Mouse (Mus musculus) stomach, postnatal 0 days (tissue): ENCODE measurements at regions not wholly inside any gene's neighbourhood (a gene's known extent, or its start where the extent isn't known, plus 50 kb on each side); places are given as distances from the start of the nearest gene placed in this dataset.
"Not testable (repeated sequence)": the region's sequence is repeated elsewhere in the genome, so short reads cannot be mapped to it uniquely, and the experiment has no call there.

Source experiments
- ATAC-seq: fragments of 200-750 bp; cut with Nextera tagmentation; 2 replicates; pipeline ENCODE4 v1.8.0; 2017; ENCODE audit not compliant: low FRiP score, low TSS enrichment
- DNase-seq: peaks from one replicate; pipeline ENCODE4 v3.0.0-alpha.2; 2016; ENCODE audit warnings: low spot score
- H3K27ac ChIP-seq: fragments of 300-500 bp; sonication (generic); replicated peaks from 2 replicates; pipeline ENCODE4 v1.5.1; 2014; ENCODE audit warnings: mild to moderate bottlenecking, control low read depth
- H3K27me3 ChIP-seq: fragments of 300-500 bp; sonication (generic); 2 replicates; pipeline ENCODE4 v1.6.1; 2014; ENCODE audit warnings: low read length; ENCODE audit not compliant: control insufficient read depth, insufficient read depth
- H3K36me3 ChIP-seq: fragments of 300-500 bp; sonication (generic); 2 replicates; pipeline ENCODE4 v1.6.1; 2014; ENCODE audit warnings: low read length, mixed read lengths; ENCODE audit not compliant: control insufficient read depth, insufficient read depth
- H3K4me1 ChIP-seq: fragments of 300-500 bp; sonication (generic); replicated peaks from 2 replicates; pipeline ENCODE4 v1.6.1; 2014; ENCODE audit warnings: antibody characterized with exemption; ENCODE audit not compliant: control insufficient read depth, insufficient read depth
- H3K4me2 ChIP-seq: fragments of 300-500 bp; sonication (generic); replicated peaks from 2 replicates; pipeline ENCODE4 v1.6.1; 2014; ENCODE audit warnings: low read depth, mild to moderate bottlenecking, control low read depth, moderate library complexity
- H3K4me3 ChIP-seq: fragments of 300-500 bp; sonication (generic); 2 replicates; pipeline ENCODE4 v1.5.1; 2014; ENCODE audit warnings: low read depth, low read length, control low read depth
- H3K9ac ChIP-seq: fragments of 300-500 bp; sonication (generic); 2 replicates; pipeline ENCODE4 v1.6.1; 2014; ENCODE audit warnings: mild to moderate bottlenecking, low read length, control low read depth, mixed read lengths
- H3K9me3 ChIP-seq: fragments of 300-500 bp; sonication (generic); 2 replicates; pipeline ENCODE4 v1.6.1; 2016; ENCODE audit warnings: low read length; ENCODE audit not compliant: control insufficient read depth
- CTCF ChIP-seq: IDR thresholded peaks from 2 replicates; pipeline ENCODE4 v1.5.1; 2016; ENCODE audit warnings: antibody characterized with exemption, low read depth, mild to moderate bottlenecking, moderate library complexity
- EP300 ChIP-seq: optimal IDR thresholded peaks from 2 replicates; pipeline ENCODE3; 2016; ENCODE audit warnings: antibody characterized with exemption
- WGBS: fragments of 180-500 bp; shearing (Covaris S2); extraction: QIAGEN DNeasy Blood & Tissue Kit; methylation state at CpG from one replicate; pipeline ENCODE4 v1.1.7; 2014; 5-methylcytosine and 5-hydroxymethylcytosine counted together

DNA sequence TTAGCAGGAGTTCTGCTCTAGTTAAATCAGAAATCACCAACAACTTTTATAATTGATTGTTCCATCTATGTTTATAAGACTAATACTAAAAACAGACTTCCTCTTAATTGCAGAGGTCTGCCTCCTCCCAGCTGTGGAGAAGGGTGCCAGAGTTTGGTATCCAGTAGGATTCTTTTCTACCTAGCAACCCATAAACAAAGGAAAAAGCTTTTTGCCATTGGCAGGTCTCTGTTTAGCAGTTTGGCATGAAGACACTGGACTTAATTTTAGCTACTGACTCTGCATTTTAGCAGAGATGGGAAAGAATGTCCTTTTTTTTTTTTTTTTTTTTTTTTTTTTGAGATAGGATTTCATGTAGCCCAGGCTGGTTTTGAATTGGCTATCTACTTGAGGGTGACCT lies 1628.4 kb downstream of the A830018L16Rik start:
- no peak overlapping the region for H3K27ac ChIP-seq
- H3K4me2 ChIP-seq = no peak overlapping the region
- H3K4me3 ChIP-seq = no peak overlapping the region
- no peaks in the 10 kb centered on the region for H3K27me3 ChIP-seq
- ATAC-seq (no peak), DNase-seq (no peak)
- H3K9ac ChIP-seq = no peak overlapping the region
- no peaks in the 10 kb centered on the region for H3K36me3 ChIP-seq
- H3K9me3 ChIP-seq = no peaks in the 10 kb centered on the region
- H3K4me1 ChIP-seq = no peaks in the 10 kb centered on the region
- no peak for TF ChIP-seq EP300
- TF ChIP-seq CTCF = no peak

DNA sequence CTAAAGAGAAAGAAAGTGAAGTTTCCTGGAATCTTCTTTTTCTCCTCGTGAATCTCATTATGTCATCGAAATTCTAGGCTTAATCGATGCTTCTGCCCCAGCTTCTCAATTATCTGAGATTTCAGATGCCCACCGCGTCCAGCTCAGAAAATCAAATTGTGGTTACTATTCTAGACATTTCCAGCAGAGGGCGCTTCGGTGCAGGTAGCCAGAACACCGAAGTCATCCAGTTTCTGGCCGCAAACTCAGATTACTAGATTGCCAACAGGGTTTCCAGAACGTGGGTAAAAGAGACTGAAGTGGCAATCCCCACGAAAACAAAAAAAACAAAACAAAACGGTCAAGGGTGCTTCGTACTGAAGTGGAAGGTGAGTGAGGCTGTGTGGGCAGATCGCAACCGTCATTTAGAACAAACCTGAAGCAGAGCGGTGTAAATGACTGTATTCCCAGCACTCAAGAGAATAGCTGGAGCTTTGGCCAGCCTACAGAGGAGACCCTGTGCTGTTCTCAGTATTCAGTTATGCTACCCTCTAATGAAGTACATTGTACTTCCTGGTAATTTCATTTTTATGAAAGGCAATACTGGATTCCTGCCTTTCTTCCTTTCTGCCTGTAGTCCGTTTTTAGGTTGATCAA lies 1636.4 kb downstream of the A830018L16Rik start:
- Histone ChIP-seq H3K9ac (no peak overlapping the region), H3K4me2 (peak overlapping the region; percentile 43), H3K36me3 (no peaks in the 10 kb centered on the region), H3K4me3 (0 out of 2 replicates have a peak overlapping the region, but pooled peaks have one; percentile 4), H3K9me3 (no peaks in the 10 kb centered on the region), H3K4me1 (no peaks in the 10 kb centered on the region), H3K27ac (no peak overlapping the region), H3K27me3 (no peaks in the 10 kb centered on the region)
- TF ChIP-seq CTCF = peak; percentile 82
- TF ChIP-seq EP300 = no peak
- DNase-seq (peak; percentile 49), ATAC-seq (no peak)
- 18% methylated on average over 17 of the region's 17 CpGs for WGBS

DNA sequence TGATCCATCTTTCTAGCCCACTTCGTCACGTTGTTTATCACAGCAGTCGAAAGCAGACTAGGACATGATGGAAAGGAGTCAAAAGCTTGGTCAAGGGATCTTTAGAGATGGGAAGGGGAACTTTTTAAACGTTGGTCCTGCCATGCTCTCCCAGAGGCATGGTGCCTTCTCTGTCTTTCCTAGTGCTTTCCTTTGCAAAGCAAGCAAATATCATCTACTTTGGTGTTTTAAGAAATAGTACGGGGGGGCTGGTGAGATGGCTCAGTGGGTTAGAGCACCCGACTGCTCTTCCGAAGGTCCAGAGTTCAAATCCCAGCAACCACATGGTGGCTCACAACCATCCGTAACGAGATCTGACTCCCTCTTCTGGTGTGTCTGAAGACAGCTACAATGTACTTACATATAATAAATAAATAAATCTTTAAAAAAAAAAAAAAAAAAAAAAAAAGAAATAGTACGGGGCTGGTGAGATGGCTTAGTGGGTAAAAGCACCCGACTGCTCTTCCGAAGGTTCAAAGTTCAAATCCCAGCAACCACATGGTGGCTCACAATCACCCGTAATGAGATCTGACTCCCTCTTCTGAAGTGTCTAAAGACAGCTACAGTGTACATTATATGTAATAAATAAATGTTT lies 1637.6 kb downstream of the A830018L16Rik start:
- H3K4me1 ChIP-seq, H3K9me3 ChIP-seq, H3K27me3 ChIP-seq, ATAC-seq, H3K36me3 ChIP-seq, H3K27ac ChIP-seq, H3K9ac ChIP-seq, DNase-seq, H3K4me2 ChIP-seq, H3K4me3 ChIP-seq: not testable (repeated sequence)
- WGBS = 64% methylated on average over 11 of the region's 13 CpGs

DNA sequence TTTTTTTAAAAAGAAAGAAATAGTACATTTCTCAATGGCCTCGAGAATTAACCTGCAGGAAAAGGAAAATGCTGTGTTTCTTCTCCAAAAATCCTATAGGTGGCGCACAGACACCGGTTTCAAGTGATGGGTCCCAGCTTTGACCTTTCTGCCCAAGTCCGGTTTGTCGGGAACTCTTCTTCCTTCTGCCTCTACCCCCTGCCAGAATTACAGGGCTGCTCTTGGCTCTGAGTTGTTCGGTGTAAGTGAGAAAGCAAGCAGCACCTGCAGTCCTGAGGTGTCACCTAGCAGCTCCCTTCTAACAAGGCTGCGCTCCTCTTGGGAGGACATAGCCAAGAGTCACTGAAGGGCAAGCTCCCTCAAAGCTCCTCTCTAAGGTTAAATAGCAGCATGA lies 1638.2 kb downstream of the A830018L16Rik start:
- TF ChIP-seq CTCF = peak; percentile 78
- TF ChIP-seq EP300 = no peak
- Histone ChIP-seq H3K9me3 (no peaks in the 10 kb centered on the region), H3K4me1 (no peaks in the 10 kb centered on the region), H3K27me3 (no peaks in the 10 kb centered on the region), H3K27ac (no peak overlapping the region), H3K36me3 (no peaks in the 10 kb centered on the region), H3K9ac (no peak overlapping the region), H3K4me2 (peak overlapping the region; percentile 47), H3K4me3 (0 out of 2 replicates have a peak overlapping the region, but pooled peaks have one; percentile 13)
- ATAC-seq (0 out of 2 replicates have a peak, but pooled peaks have one; percentile 42), DNase-seq (peak; percentile 35)
- 10% methylated on average over 7 of the region's 7 CpGs for WGBS

DNA sequence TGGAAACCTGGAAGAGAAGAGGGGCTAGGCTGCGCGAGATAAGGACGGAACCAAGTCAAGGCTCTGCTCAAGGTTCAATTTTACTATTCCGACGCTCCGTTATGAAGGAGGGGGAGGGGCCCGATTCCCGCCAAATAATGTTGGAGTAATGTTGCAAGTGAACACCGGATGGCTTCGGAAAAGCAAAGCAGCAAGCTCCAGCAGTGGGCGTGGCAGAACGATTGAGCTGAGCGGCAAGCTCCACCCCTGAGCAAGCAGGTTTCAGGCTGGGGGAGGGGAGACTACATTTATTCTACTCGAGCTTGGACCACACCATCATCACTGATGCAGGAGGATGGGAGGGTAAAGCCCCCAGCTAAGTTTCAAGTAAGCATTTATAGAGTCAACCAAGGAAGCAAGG lies 1643.8 kb downstream of the A830018L16Rik start:
- Histone ChIP-seq H3K4me1 (no peaks in the 10 kb centered on the region), H3K4me3 (no peak overlapping the region), H3K36me3 (no peaks in the 10 kb centered on the region), H3K27ac (no peak overlapping the region), H3K9ac (no peak overlapping the region), H3K9me3 (no peaks in the 10 kb centered on the region), H3K27me3 (no peaks in the 10 kb centered on the region), H3K4me2 (no peak overlapping the region)
- DNase-seq = peak; percentile 22
- 24% methylated on average over 14 of the region's 14 CpGs for WGBS
- no peak for ATAC-seq
- no peak for TF ChIP-seq CTCF
- TF ChIP-seq EP300 = no peak

DNA sequence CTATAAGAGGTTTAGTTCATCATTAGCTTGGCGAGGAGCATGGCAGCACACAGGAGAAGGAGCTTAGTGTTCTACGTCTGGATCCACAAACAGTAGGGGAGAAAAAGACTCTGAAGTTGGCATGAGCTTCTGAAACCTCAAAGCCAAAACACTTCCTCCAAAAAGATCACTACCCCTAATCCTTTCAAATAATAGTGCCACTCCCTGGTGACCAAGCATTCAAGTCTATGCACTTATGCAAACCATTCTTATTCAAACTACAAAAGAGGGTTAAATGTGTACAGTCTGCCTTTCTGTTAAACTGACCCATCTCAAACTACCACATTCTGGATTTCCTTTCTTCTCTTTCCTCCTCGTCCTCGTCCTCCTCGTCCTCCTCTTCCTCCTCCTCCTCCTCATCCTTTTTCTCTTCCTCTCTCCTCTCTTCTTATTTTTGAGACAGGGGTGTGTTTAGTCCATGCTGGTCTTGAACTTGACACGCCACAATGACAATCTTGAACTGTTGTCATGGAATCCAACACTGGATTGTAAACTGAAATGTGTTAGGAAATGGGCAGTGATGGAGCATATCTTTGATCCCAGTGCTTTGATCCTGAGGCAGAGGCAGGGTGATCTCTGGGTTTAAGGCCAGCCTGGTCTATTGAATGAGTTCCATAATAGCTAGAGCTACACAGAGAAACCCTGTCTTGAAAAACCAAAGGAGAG lies 1645.9 kb downstream of the A830018L16Rik start:
- 75% methylated on average over 6 of the region's 6 CpGs for WGBS

More for the DNA sequence above, 1645.9 kb downstream of the A830018L16Rik start:
- Histone ChIP-seq H3K27ac (no peak overlapping the region), H3K9me3 (no peaks in the 10 kb centered on the region), H3K4me1 (no peaks in the 10 kb centered on the region), H3K4me2 (no peak overlapping the region), H3K9ac (no peak overlapping the region), H3K4me3 (no peak overlapping the region), H3K27me3 (no peaks in the 10 kb centered on the region), H3K36me3 (no peaks in the 10 kb centered on the region)
- ATAC-seq (no peak), DNase-seq (no peak)
- no peak for TF ChIP-seq EP300
- no peak for TF ChIP-seq CTCF
